Mouse (Mus musculus) naive thymus-derived CD4-positive, alpha-beta T cell, adult 2 months (primary cell): ENCODE data around the gene Prkd1.
"Not testable (repeated sequence)": the region's sequence is repeated elsewhere in the genome, so short reads cannot be mapped to it uniquely, and the experiment has no call there.

Experiments
- DNase-seq: peaks from one replicate; pipeline ENCODE4 v3.0.0-alpha.2; 2011; ENCODE audit warnings: low read depth

Gene Prkd1

GRCm38 (mm10) chr12:50648671-50649541 lies at the start of gene Prkd1:
Gene Prkd1 (minus strand): TSS chr12:50649098.
- no peak for DNase-seq

- DNase-seq = no peak
These were observed 48.6 kb upstream of the Prkd1 start for GRCm38 (mm10) chr12:50697492-50697891.

GRCm38 (mm10) chr12:50648176-50648670 lies 675 bp downstream of the Prkd1 start:
- no peak for DNase-seq

GRCm38 (mm10) chr12:50646857-50647256 lies 2.0 kb downstream of the Prkd1 start:
- no peak for DNase-seq

- no peak for DNase-seq
These were observed 6.2 kb downstream of the Prkd1 start for GRCm38 (mm10) chr12:50642671-50643070.

- DNase-seq = no peak
These were observed 8.7 kb downstream of the Prkd1 start for GRCm38 (mm10) chr12:50640171-50640570.

- no peak for DNase-seq
These were observed 14.5 kb downstream of the Prkd1 start for GRCm38 (mm10) chr12:50634436-50634835.

GRCm38 (mm10) chr12:50626100-50626499 lies 22.8 kb downstream of the Prkd1 start:
- not testable (repeated sequence) for DNase-seq

GRCm38 (mm10) chr12:50624175-50624574 lies 24.7 kb downstream of the Prkd1 start:
- no peak for DNase-seq

- DNase-seq = no peak
These were observed 33.0 kb downstream of the Prkd1 start for GRCm38 (mm10) chr12:50615852-50616251.

GRCm38 (mm10) chr12:50614341-50614740 lies 34.6 kb downstream of the Prkd1 start:
- no peak for DNase-seq

- DNase-seq = no peak
These were observed 42.0 kb downstream of the Prkd1 start for GRCm38 (mm10) chr12:50606703-50607500.

- no peak for DNase-seq
These were observed 49.5 kb downstream of the Prkd1 start for GRCm38 (mm10) chr12:50599370-50599769.

GRCm38 (mm10) chr12:50598053-50598988 lies 50.6 kb downstream of the Prkd1 start:
- DNase-seq = no peak

- no peak for DNase-seq
These were observed 51.4 kb downstream of the Prkd1 start for GRCm38 (mm10) chr12:50597467-50597866.

GRCm38 (mm10) chr12:50595777-50596176 lies 53.1 kb downstream of the Prkd1 start:
- DNase-seq = no peak

GRCm38 (mm10) chr12:50594506-50594905 lies 54.4 kb downstream of the Prkd1 start:
- DNase-seq = no peak

GRCm38 (mm10) chr12:50593481-50593880 lies 55.4 kb downstream of the Prkd1 start:
- DNase-seq = no peak

- DNase-seq = no peak
These were observed 60.6 kb downstream of the Prkd1 start for GRCm38 (mm10) chr12:50588137-50588761.

- no peak for DNase-seq
These were observed 83.7 kb downstream of the Prkd1 start for GRCm38 (mm10) chr12:50565198-50565597.

GRCm38 (mm10) chr12:50560536-50560935 lies 88.4 kb downstream of the Prkd1 start:
- no peak for DNase-seq
